ENCODE assay signal across 29 mouse cellular contexts in genomic region chr1:38103813-38104212, GRCm38 (mm10). TPM values are rescaled to one million over a fixed set of nuclear protein-coding genes. Genes with fewer than 3 reads are reported as not detected.
DNase-seq lines count a peak whose midpoint lies in the region; ATAC-seq and TF ChIP-seq lines count a peak whose summit lies in the region.
"Had no signal": no experiment of that assay in that cellular context is flagged by ENCODE, and none has a peak within 500 bp of the region (broad histone marks: within the 10 kb centered on the region; RNA-seq: fewer than 3 reads in every experiment).

No protein-coding gene starts in this region.

- H3K4me3 ChIP-seq in heart, embryonic 11.5 days (ENCODE audit: low read depth, low read length) = no peak overlapping the region
- H3K4me3 ChIP-seq in heart, postnatal 0 days (ENCODE audit: low read depth, low read length) = no peak overlapping the region
- H3K4me3 ChIP-seq in hindbrain, embryonic 14.5 days (replicated peaks; ENCODE audit: low read length) = no peak overlapping the region
- H3K4me3 ChIP-seq: embryonic facial prominence, embryonic 15.5 days; gastrocnemius, adult 2 months; hindbrain, embryonic 10.5 days; kidney, embryonic 15.5 days; limb, embryonic 12.5 days; midbrain, embryonic 15.5 days; neural tube, embryonic 12.5 days had no signal

- H3K36me3 ChIP-seq in heart, embryonic 11.5 days (ENCODE audit: control insufficient read depth, insufficient read depth, low read length) = no peaks in the 10 kb centered on the region
- 0 out of 2 replicates have a peak, but pooled peaks cover 9% of the 10 kb centered on the region for H3K36me3 ChIP-seq in heart, postnatal 0 days (replicated peaks; ENCODE audit: control insufficient read depth, insufficient read depth, low read length)
- peaks cover 32% of the 10 kb centered on the region for H3K36me3 ChIP-seq in hindbrain, embryonic 14.5 days (replicated peaks; ENCODE audit: control insufficient read depth, insufficient read depth)

- intact Hi-C loops in heart, postnatal 10 days (cut with DNase I) = no loop called here

- no peak overlapping the region for H3K9ac ChIP-seq in heart, embryonic 11.5 days (ENCODE audit: low read depth, low read length)
- no peak overlapping the region for H3K9ac ChIP-seq in heart, postnatal 0 days (replicated peaks; ENCODE audit: low read depth, low read length)
- no peak overlapping the region for H3K9ac ChIP-seq in hindbrain, embryonic 14.5 days
- H3K9ac ChIP-seq: embryonic facial prominence, embryonic 15.5 days; kidney, embryonic 15.5 days; limb, embryonic 12.5 days; lung, embryonic 14.5 days; midbrain, embryonic 15.5 days; neural tube, embryonic 12.5 days had no signal

- H3K4me1 ChIP-seq in heart, embryonic 11.5 days (ENCODE audit: control insufficient read depth, insufficient read depth, low read length) = peaks cover 16% of the 10 kb centered on the region; the same call in 1 of the 2 replicates
- H3K4me1 ChIP-seq in heart, postnatal 0 days (ENCODE audit: control insufficient read depth, insufficient read depth) = no peaks in the 10 kb centered on the region
- H3K4me1 ChIP-seq in hindbrain, embryonic 14.5 days (replicated peaks; ENCODE audit: control insufficient read depth, insufficient read depth, low read length) = no peaks in the 10 kb centered on the region
- H3K4me1 ChIP-seq: embryonic facial prominence, embryonic 15.5 days; hindbrain, embryonic 10.5 days; kidney, embryonic 15.5 days; limb, embryonic 12.5 days; midbrain, embryonic 15.5 days; neural tube, embryonic 12.5 days had no signal

- TF ChIP-seq EP300 in heart, postnatal 0 days (IDR thresholded peaks at IDR 0.05; ENCODE audit: low read depth) = no peak

- DNase-seq in heart, adult 11 months = no peak
- DNase-seq in heart, postnatal 0 days (ENCODE audit: low spot score) = peak; percentile 44
- no peak for DNase-seq in heart, postnatal 10 days
- peak; percentile 6 for DNase-seq in Muller cell, postnatal 12 days (ENCODE audit: inconsistent ontology term)
- DNase-seq in embryo, embryonic 10.5 days (ENCODE audit: low spot score) = peak; percentile 26
- no peak for DNase-seq in adrenal gland, adult (ENCODE audit: inconsistent age in 2 of 2, low spot score in 1 of 2)
- DNase-seq in hindbrain, embryonic 14.5 days (ENCODE audit: low spot score) = no peak
- DNase-seq: adrenal gland, postnatal 10 days; cerebellum, adult 8-10 months; gastrocnemius, adult 2 months; kidney, adult 11 months; kidney, postnatal 36 days; lung, embryonic 14.5 days; retina, postnatal 1 day; right cerebral cortex, postnatal 25 days; thymus, postnatal 36 days had no signal

- peak overlapping the region; percentile 46 for H3K27ac ChIP-seq in heart, embryonic 11.5 days (ENCODE audit: low read depth, low read length)
- H3K27ac ChIP-seq in heart, postnatal 0 days (ENCODE audit: low read depth) = peak overlapping the region; percentile 13; the same call in 1 of the 2 replicates
- no peak overlapping the region for H3K27ac ChIP-seq in hindbrain, embryonic 14.5 days
- H3K27ac ChIP-seq: embryonic facial prominence, embryonic 15.5 days; gastrocnemius, adult 2 months; hindbrain, embryonic 10.5 days; hindbrain, postnatal 0 days; kidney, embryonic 15.5 days; limb, embryonic 12.5 days; midbrain, embryonic 15.5 days; neural tube, embryonic 12.5 days had no signal

- no peaks in the 10 kb centered on the region for H3K9me3 ChIP-seq in heart, embryonic 11.5 days (replicated peaks; ENCODE audit: control insufficient read depth, low read length)
- H3K9me3 ChIP-seq in heart, postnatal 0 days (replicated peaks; ENCODE audit: control insufficient read depth, low read length) = no peaks in the 10 kb centered on the region
- no peaks in the 10 kb centered on the region for H3K9me3 ChIP-seq in hindbrain, embryonic 14.5 days (ENCODE audit: control insufficient read depth, low read length)
- H3K9me3 ChIP-seq: embryonic facial prominence, embryonic 15.5 days; hindbrain, embryonic 10.5 days; kidney, embryonic 15.5 days; limb, embryonic 12.5 days; midbrain, embryonic 15.5 days; neural tube, embryonic 12.5 days had no signal

- no peak; the same call in 1 of the 2 replicates for ATAC-seq in heart, embryonic 11.5 days (replicated peaks; ENCODE audit: insufficient number of reproducible peaks, low FRiP score, low TSS enrichment)
- peak; percentile 70 for ATAC-seq in heart, postnatal 0 days (ENCODE audit: insufficient read depth, low read depth)
- no peak for ATAC-seq in hindbrain, embryonic 14.5 days (ENCODE audit: low FRiP score)
- ATAC-seq: activated CD4-positive, CD25-positive, alpha-beta regulatory T cell, adult 4 months; CD4-positive, CD25-positive, alpha-beta regulatory T cell, adult 4 months; forebrain, embryonic 14.5 days; hindbrain, postnatal 0 days; midbrain, embryonic 15.5 days; Patski had no signal

- WGBS in heart, embryonic 11.5 days (ENCODE audit: insufficient replicate concordance) = 12% methylated on average over 3 of the region's 3 CpGs
- 11% methylated on average over 3 of the region's 3 CpGs for WGBS in heart, postnatal 0 days
- WGBS in hindbrain, embryonic 14.5 days = 79% methylated on average over 3 of the region's 3 CpGs

- peak overlapping the region; percentile 20; the same call in 1 of the 2 replicates for H3K4me2 ChIP-seq in heart, embryonic 11.5 days
- H3K4me2 ChIP-seq in heart, postnatal 0 days (ENCODE audit: low read depth, low read length) = no peak overlapping the region
- H3K4me2 ChIP-seq in hindbrain, embryonic 14.5 days (replicated peaks) = no peak overlapping the region
- H3K4me2 ChIP-seq: embryonic facial prominence, embryonic 15.5 days; kidney, embryonic 15.5 days; limb, embryonic 12.5 days; liver, embryonic 11.5 days; lung, embryonic 14.5 days; midbrain, embryonic 15.5 days; neural tube, embryonic 12.5 days had no signal

- TF ChIP-seq CTCF in heart, postnatal 0 days (IDR thresholded peaks at IDR 0.05; ENCODE audit: low read depth) = no peak

- H3K27me3 ChIP-seq in heart, embryonic 11.5 days (ENCODE audit: control insufficient read depth, insufficient read depth, low read length) = no peaks in the 10 kb centered on the region
- H3K27me3 ChIP-seq in heart, postnatal 0 days (ENCODE audit: control insufficient read depth, insufficient read depth, low read length) = no peaks in the 10 kb centered on the region
- H3K27me3 ChIP-seq in hindbrain, embryonic 14.5 days (ENCODE audit: control insufficient read depth, insufficient read depth, low read length) = no peaks in the 10 kb centered on the region
- H3K27me3 ChIP-seq: embryonic facial prominence, embryonic 15.5 days; kidney, embryonic 15.5 days; limb, embryonic 12.5 days; midbrain, embryonic 15.5 days; neural tube, embryonic 12.5 days; Patski had no signal

RNA-seq across cellular contexts. Expression of gene Rev1, which starts 25.8 kb away (rescaled TPM):
- 20.4 and 24.0 TPM in 2 replicates for polyA plus RNA-seq in heart, embryonic 11.5 days (2014; fragmentation: Nextera tagmentation; extraction: Ambion mirVana)
- 5.6 and 13.3 TPM in 2 replicates for total RNA-seq in heart, postnatal 0 days (2014; rRNA removed; ENCODE audit: low replicate concordance)
- 9.0 and 10.3 TPM in 2 replicates for polyA plus RNA-seq in heart, postnatal 0 days (2015; fragmentation: Nextera tagmentation; extraction: Ambion mirVana)
- total RNA-seq in heart, postnatal 10 days (2021) = 10 to 100 TPM; 17.3 to 20.2 TPM
- polyA plus RNA-seq in hindbrain, embryonic 14.5 days (2014; fragmentation: Nextera tagmentation; extraction: Ambion mirVana) = 31.1 and 32.6 TPM in 2 replicates

Comparison
In these comparisons a context has a peak if more than half of its experiments do, and no peak if none do; other contexts are left out.
1. DNase-seq: peak in heart, postnatal 0 days (single experiment), Muller cell, postnatal 12 days (single experiment) and embryo, embryonic 10.5 days (single experiment); none in heart, adult 11 months (single experiment), heart, postnatal 10 days (0 of 2), adrenal gland, adult (0 of 2) and hindbrain, embryonic 14.5 days (single experiment).